Mouse (Mus musculus): Measurements from ENCODE around the gene Gja10.

Gja10 gene

GRCm38 (mm10) chr4:32560724-32561554 lies 41.6 kb downstream of the Gja10 start:
- no peak for DNase-seq (ENCODE audit: low spot score)

DNA sequence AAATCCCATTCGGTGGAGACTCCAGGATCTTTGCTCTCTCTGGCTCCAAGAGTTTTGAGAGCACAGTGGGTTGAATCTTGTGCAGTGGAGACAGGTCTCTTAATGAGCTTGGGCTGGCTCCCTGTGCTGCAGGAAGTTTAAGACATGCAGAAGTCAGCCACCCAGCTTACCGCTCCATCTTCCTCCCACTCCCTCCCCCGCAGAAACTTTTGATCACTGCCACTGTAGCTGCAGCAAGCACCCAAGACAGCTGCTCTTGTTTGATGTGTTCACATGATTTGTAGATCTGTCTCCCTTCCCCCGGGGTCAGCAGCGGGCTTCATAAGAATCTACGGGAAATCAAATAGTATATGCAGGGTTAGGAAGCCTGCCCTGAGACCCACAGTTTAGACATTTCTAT lies 42.3 kb downstream of the Gja10 start:
- no peak for DNase-seq (ENCODE audit: low spot score)

GRCm38 (mm10) chr4:32555506-32555905 lies 47.1 kb downstream of the Gja10 start:
- DNase-seq (ENCODE audit: low spot score), result no peak

DNA sequence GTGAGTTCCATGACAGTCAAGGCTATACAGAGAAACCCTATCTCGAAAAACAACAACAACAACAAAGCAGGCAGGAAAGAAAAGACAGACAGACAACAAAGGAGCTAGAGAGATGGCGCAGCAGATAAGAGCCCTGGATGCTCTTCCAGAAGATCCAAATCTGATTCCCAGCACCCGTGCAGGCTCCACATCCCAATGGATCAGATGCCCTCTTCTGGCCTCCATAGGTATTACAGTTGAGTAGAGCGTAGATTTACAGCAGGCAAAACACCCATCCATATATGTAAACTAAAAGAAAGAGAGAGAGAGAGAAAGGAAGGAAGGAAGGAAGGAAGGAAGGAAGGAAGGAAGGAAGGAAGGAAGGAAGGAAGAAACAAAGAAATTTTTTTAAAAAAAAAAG lies 51.2 kb downstream of the Gja10 start:
- DNase-seq (ENCODE audit: low spot score), result no peak

GRCm38 (mm10) chr4:32549150-32549549 lies 53.4 kb downstream of the Gja10 start:
- no peak for DNase-seq (ENCODE audit: low spot score)
